15 mouse cellular contexts compared by ENCODE assay signal in genomic region chr2:74899973-74900372, GRCm38 (mm10).
A peak's percentile ranks its signal among the peaks of the same experiment; 100 is the strongest.
DNase-seq lines count a peak whose midpoint lies in the region; ATAC-seq and TF ChIP-seq lines count a peak whose summit lies in the region.
"Had no signal": no experiment of that assay in that cellular context is flagged by ENCODE, and none has a peak within 500 bp of the region (broad histone marks: within the 10 kb centered on the region; RNA-seq: fewer than 3 reads in every experiment).

No protein-coding gene starts in this region.

- no peaks in the 10 kb centered on the region for H3K9me3 ChIP-seq in lung, postnatal 0 days (ENCODE audit: low read length)
- H3K9me3 ChIP-seq: G1E had no signal

- H3K4me2 ChIP-seq in lung, postnatal 0 days (replicated peaks; ENCODE audit: low read depth, low read length), result no peak overlapping the region

- ATAC-seq in lung, postnatal 0 days, result peak; percentile 97
- ATAC-seq: midbrain, embryonic 16.5 days had no signal

- H3K27me3 ChIP-seq in lung, postnatal 0 days (replicated peaks; ENCODE audit: insufficient read depth, low read length), result no peaks in the 10 kb centered on the region

- no peaks in the 10 kb centered on the region for H3K36me3 ChIP-seq in lung, postnatal 0 days (ENCODE audit: insufficient read depth, low read length)
- H3K36me3 ChIP-seq: G1E had no signal

- 31% methylated on average over 5 of the region's 5 CpGs for WGBS in lung, postnatal 0 days

- H3K9ac ChIP-seq in lung, postnatal 0 days (replicated peaks; ENCODE audit: low read depth), result no peak overlapping the region

- no peak for TF ChIP-seq CTCF in brain, embryonic 14.5 days (IDR thresholded peaks at IDR 0.05; ENCODE audit: borderline replicate concordance, extremely low read depth, insufficient read depth, insufficient read length)
- no peak for TF ChIP-seq CTCF in lung, postnatal 0 days (IDR thresholded peaks at IDR 0.05)

- no peak overlapping the region for H3K4me3 ChIP-seq in lung, postnatal 0 days (ENCODE audit: low read depth, low read length)

- no peak for TF ChIP-seq POLR2A in brain, embryonic 14.5 days (IDR thresholded peaks at IDR 0.05; ENCODE audit: borderline replicate concordance, extremely low read depth, insufficient read depth, insufficient read length, poor library complexity, severe bottlenecking)

- H3K27ac ChIP-seq in lung, postnatal 0 days (ENCODE audit: low read length), result no peak overlapping the region

- peak; percentile 96 for TF ChIP-seq EP300 in lung, postnatal 0 days (IDR thresholded peaks at IDR 0.05)

- H3K4me1 ChIP-seq in lung, postnatal 0 days (ENCODE audit: insufficient read depth, low read depth, low read length), result no peaks in the 10 kb centered on the region

- DNase-seq in adrenal gland, adult 2 months, result peak; percentile 20
- DNase-seq in adrenal gland, postnatal 25 days, result no peak
- DNase-seq in brain, embryonic 14.5 days (ENCODE audit: low read depth), result peak; percentile 30
- peak; percentile 19 for DNase-seq in kidney, adult 9 months
- peak; percentile 83 for DNase-seq in lung, postnatal 0 days (ENCODE audit: low spot score)
- no peak for DNase-seq in frontal cortex, adult 2 months (ENCODE audit: extremely low spot score in 1 of 2, low spot score in 1 of 2)
- DNase-seq in left cerebral cortex, adult 18-20 months (ENCODE audit: low spot score in 2 of 2), result no peak
- DNase-seq in spleen, postnatal 36 days (ENCODE audit: low spot score in 2 of 2), result no peak
- DNase-seq: cerebellum, adult 8-10 months; gastrocnemius, postnatal 10 days; heart, postnatal 10 days; layer of hippocampus, adult 9-11 months; thymus, postnatal 25 days had no signal

Comparison
In these comparisons a context has a peak if more than half of its experiments do, and no peak if none do; other contexts are left out.
1. DNase-seq: peak in adrenal gland, adult 2 months (single experiment), brain, embryonic 14.5 days (single experiment), kidney, adult 9 months (single experiment) and lung, postnatal 0 days (single experiment); none in adrenal gland, postnatal 25 days (single experiment), frontal cortex, adult 2 months (0 of 2), left cerebral cortex, adult 18-20 months (0 of 2) and spleen, postnatal 36 days (0 of 2).